Comparison of ENCODE assay signal across 33 mouse cellular contexts in genomic region chr15:98742766-98743428, GRCm38 (mm10). TPM values are rescaled to one million over a fixed set of nuclear protein-coding genes. Genes with fewer than 3 reads are reported as not detected.
DNase-seq lines count a peak whose midpoint lies in the region; ATAC-seq and TF ChIP-seq lines count a peak whose summit lies in the region.
"Had no signal": no experiment of that assay in that cellular context is flagged by ENCODE, and none has a peak within 500 bp of the region (broad histone marks: within the 10 kb centered on the region; RNA-seq: fewer than 3 reads in every experiment).

No protein-coding gene starts in this region.

- DNase-seq in left cerebral cortex, adult 2 months (ENCODE audit: extremely low spot score in 1 of 2, low spot score in 2 of 2): no peak
- no peak for DNase-seq in left cerebral cortex, adult 11 months (ENCODE audit: low spot score)
- peak; percentile 34 for DNase-seq in lung, embryonic 14.5 days
- peak; percentile 59 for DNase-seq in lung, postnatal 25 days (ENCODE audit: low spot score)
- peak; percentile 34 for DNase-seq in yolk sac, embryonic 10.5 days (ENCODE audit: low spot score)
- DNase-seq in frontal cortex, postnatal 10 days (ENCODE audit: low spot score in 2 of 2): no peak
- no peak for DNase-seq in embryo, embryonic 9.5 days (ENCODE audit: extremely low spot score)
- DNase-seq: adrenal gland, adult 8-10 months; cerebellum, adult 9-11 months; embryo, embryonic 11 days; forebrain, postnatal 0 days; gastrocnemius, postnatal 10 days; kidney, postnatal 14 days; left cerebral cortex, postnatal 4 days; liver, embryonic 13.5 days; right cerebral cortex, postnatal 4 days; thymus, postnatal 14 days had no signal

- no peak overlapping the region for H3K4me2 ChIP-seq in lung, embryonic 14.5 days
- H3K4me2 ChIP-seq: hindbrain, embryonic 12.5 days; liver, embryonic 13.5 days; midbrain, embryonic 12.5 days; neural tube, embryonic 13.5 days had no signal

- H3K9ac ChIP-seq in lung, embryonic 14.5 days: no peak overlapping the region
- H3K9ac ChIP-seq: forebrain, postnatal 0 days; hindbrain, embryonic 12.5 days; liver, embryonic 13.5 days; midbrain, embryonic 12.5 days; neural tube, embryonic 13.5 days had no signal

- H3K4me3 ChIP-seq in left cerebral cortex, adult 2 months: no peak overlapping the region
- H3K4me3 ChIP-seq in lung, embryonic 14.5 days (ENCODE audit: low read depth, low read length): no peak overlapping the region
- H3K4me3 ChIP-seq: erythroblast, embryonic 14.5 days; hindbrain, embryonic 12.5 days; liver, embryonic 13.5 days; megakaryocyte, embryonic 14.5 days; midbrain, embryonic 12.5 days; neural tube, embryonic 13.5 days had no signal

- H3K36me3 ChIP-seq in lung, embryonic 14.5 days (ENCODE audit: insufficient read depth): peaks cover 41% of the 10 kb centered on the region

- 0 out of 2 replicates have a peak overlapping the region, but pooled peaks have one; percentile 8 for H3K27ac ChIP-seq in left cerebral cortex, adult 2 months
- H3K27ac ChIP-seq in lung, embryonic 14.5 days (ENCODE audit: low read depth): peak overlapping the region; percentile 88
- H3K27ac ChIP-seq: hindbrain, embryonic 12.5 days; liver, embryonic 13.5 days; midbrain, embryonic 12.5 days; neural tube, embryonic 13.5 days had no signal

- no peaks in the 10 kb centered on the region for H3K9me3 ChIP-seq in lung, embryonic 14.5 days (ENCODE audit: low read depth, low read length)
- H3K9me3 ChIP-seq: hindbrain, embryonic 12.5 days; liver, embryonic 13.5 days; megakaryocyte, embryonic 14.5 days; midbrain, embryonic 12.5 days; neural tube, embryonic 13.5 days had no signal

- peak; percentile 47 for ATAC-seq in lung, embryonic 14.5 days (ENCODE audit: insufficient read depth)
- ATAC-seq: CD4-positive, CD25-positive, alpha-beta regulatory T cell, adult 4 months; forebrain, postnatal 0 days; intestine, postnatal 0 days had no signal

- no peaks in the 10 kb centered on the region for H3K27me3 ChIP-seq in lung, embryonic 14.5 days (ENCODE audit: insufficient read depth, low read length)
- H3K27me3 ChIP-seq: hindbrain, embryonic 12.5 days; liver, embryonic 13.5 days; megakaryocyte, embryonic 14.5 days; midbrain, embryonic 12.5 days; neural tube, embryonic 13.5 days had no signal

- no peaks in the 10 kb centered on the region for H3K4me1 ChIP-seq in lung, embryonic 14.5 days (ENCODE audit: insufficient read depth)
- H3K4me1 ChIP-seq: hindbrain, embryonic 12.5 days; midbrain, embryonic 12.5 days had no signal

- TF ChIP-seq CTCF in left cerebral cortex, adult 2 months (IDR thresholded peaks at IDR 0.05): no peak
- no peak for TF ChIP-seq CTCF in lung, embryonic 14.5 days (IDR thresholded peaks at IDR 0.05; ENCODE audit: low read depth)

- WGBS in lung, embryonic 14.5 days: 72% methylated on average over 8 of the region's 8 CpGs

- intact Hi-C loops in left cerebral cortex, adult 2 months (cut with DNase I): no loop called here

RNA-seq across cellular contexts. Expression of gene Fkbp11, which starts 14.9 kb away (rescaled TPM):
- total RNA-seq in left cerebral cortex, adult 2 months (2021): 1 to 10 TPM; 1.9 TPM
- 29.7 and 32.9 TPM in 2 replicates for polyA plus RNA-seq in lung, embryonic 14.5 days (2014; fragmentation: Nextera tagmentation; extraction: Ambion mirVana)

RNA-seq across cellular contexts. Expression of gene Arf3, which starts 20.1 kb away (rescaled TPM):
- 100 to 1,000 TPM; 749 to 756 TPM for total RNA-seq in left cerebral cortex, adult 2 months (2021)
- 35.4 and 42.5 TPM in 2 replicates for polyA plus RNA-seq in lung, embryonic 14.5 days (2014; fragmentation: Nextera tagmentation; extraction: Ambion mirVana)

RNA-seq across cellular contexts. Expression of gene Ccdc65, which starts 34.9 kb away (rescaled TPM):
- total RNA-seq in left cerebral cortex, adult 2 months (2021): 10 to 100 TPM; 11.2 TPM
- 0.28 and 1.1 TPM in 2 replicates for polyA plus RNA-seq in lung, embryonic 14.5 days (2014; fragmentation: Nextera tagmentation; extraction: Ambion mirVana)
- total RNA-seq: gastrocnemius, postnatal 10 days had no signal
- polyA plus RNA-seq: CD4-positive, CD25-positive, alpha-beta regulatory T cell, adult 4 months; erythroblast, embryonic 14.5 days; liver, embryonic 13.5 days; spleen, adult 2 months had no signal

RNA-seq across cellular contexts. Expression of gene Wnt10b, which starts 35.1 kb away (rescaled TPM):
- under 1 TPM; 0.51 to 0.66 TPM for total RNA-seq in left cerebral cortex, adult 2 months (2021)
- polyA plus RNA-seq in lung, embryonic 14.5 days (2014; fragmentation: Nextera tagmentation; extraction: Ambion mirVana): 0.11 TPM in 1 of 2 replicates, not detected in the other
- polyA plus RNA-seq: CD4-positive, CD25-positive, alpha-beta regulatory T cell, adult 4 months; erythroblast, embryonic 14.5 days; forebrain, postnatal 0 days; heart, embryonic 14.5 days; intestine, postnatal 0 days; kidney, embryonic 14.5 days; liver, embryonic 13.5 days; neural tube, embryonic 13.5 days had no signal

RNA-seq across cellular contexts. Expression of gene Wnt1, which starts 46.8 kb away (rescaled TPM):
- under 1 TPM in 1 of 2 experiments, not detected in 1; 0.14 TPM for total RNA-seq in left cerebral cortex, adult 2 months (2021)
- polyA plus RNA-seq in lung, embryonic 14.5 days (2014; fragmentation: Nextera tagmentation; extraction: Ambion mirVana): not detected in 2 replicates
- total RNA-seq: adrenal gland, adult 8-10 months; adrenal gland, postnatal 4 days; forebrain, postnatal 0 days; gastrocnemius, postnatal 10 days; heart, adult 8-10 months; heart, postnatal 25 days; layer of hippocampus, postnatal 10 days; left cerebral cortex, postnatal 4 days had no signal
- polyA plus RNA-seq: CD4-positive, CD25-positive, alpha-beta regulatory T cell, adult 4 months; erythroblast, embryonic 14.5 days; gonadal fat pad, adult 2 months; heart, embryonic 14.5 days; intestine, postnatal 0 days; kidney, embryonic 14.5 days; limb, embryonic 14.5 days; liver, embryonic 13.5 days; spleen, adult 2 months had no signal

Comparison
In these comparisons a context has a peak if more than half of its experiments do, and no peak if none do; other contexts are left out.
1. DNase-seq: peak in lung, embryonic 14.5 days (single experiment), lung, postnatal 25 days (single experiment) and yolk sac, embryonic 10.5 days (single experiment); none in left cerebral cortex, adult 2 months (0 of 2), left cerebral cortex, adult 11 months (single experiment), frontal cortex, postnatal 10 days (0 of 2) and embryo, embryonic 9.5 days (single experiment).